Mouse (Mus musculus) forebrain, postnatal 0 days (tissue): ENCODE measurements around the gene Arid3b. TPM values are rescaled to one million over a fixed set of nuclear protein-coding genes. Genes with fewer than 3 reads are reported as not detected.

ENCODE experiments used
- ATAC-seq: fragments of 200-750 bp; cut with Nextera tagmentation; 2 replicates; pipeline ENCODE4 v1.8.0; 2017; ENCODE audit warnings: mild to moderate bottlenecking, moderate library complexity
- DNase-seq: peaks from one replicate; pipeline ENCODE4 v3.0.0-alpha.2; 2015
- H3K27ac ChIP-seq: fragments of 300-500 bp; sonication (generic); 2 replicates; pipeline ENCODE4 v1.5.1; 2014; ENCODE audit warnings: low read depth, mild to moderate bottlenecking, antibody characterized with exemption, low read length, moderate library complexity, mixed read lengths
- H3K27me3 ChIP-seq: fragments of 300-500 bp; sonication (generic); 2 replicates; pipeline ENCODE4 v1.6.1; 2014; ENCODE audit warnings: mild to moderate bottlenecking, low read length, mixed read lengths; ENCODE audit not compliant: insufficient read depth
- H3K36me3 ChIP-seq: fragments of 300-500 bp; sonication (generic); 2 replicates; pipeline ENCODE4 v1.6.1; 2014; ENCODE audit warnings: mild to moderate bottlenecking, moderate library complexity; ENCODE audit not compliant: insufficient read depth
- H3K4me1 ChIP-seq: fragments of 300-500 bp; sonication (generic); 2 replicates; pipeline ENCODE4 v1.6.1; 2014; ENCODE audit warnings: antibody characterized with exemption; ENCODE audit not compliant: insufficient read depth
- H3K4me2 ChIP-seq: fragments of 300-500 bp; sonication (generic); 2 replicates; pipeline ENCODE4 v1.6.1; 2014; ENCODE audit warnings: low read depth, mild to moderate bottlenecking, moderate library complexity
- H3K4me3 ChIP-seq: fragments of 300-500 bp; sonication (generic); 2 replicates; pipeline ENCODE4 v1.5.1; 2014; ENCODE audit warnings: low read depth, low read length, mixed read lengths
- H3K9ac ChIP-seq: fragments of 300-500 bp; sonication (generic); 2 replicates; pipeline ENCODE4 v1.6.1; 2014; ENCODE audit warnings: mild to moderate bottlenecking
- H3K9me3 ChIP-seq: fragments of 300-500 bp; sonication (generic); 2 replicates; pipeline ENCODE4 v1.6.1; 2016; ENCODE audit warnings: low read length
- CTCF ChIP-seq: sonication (generic); IDR thresholded peaks from 2 replicates; pipeline ENCODE4 v1.5.1; 2016; ENCODE audit warnings: antibody characterized with exemption, control low read depth, low read depth
- WGBS: fragments of 180-500 bp; shearing (Covaris S2); extraction: QIAGEN DNeasy Blood & Tissue Kit; methylation state at CpG from one replicate; pipeline ENCODE4 v1.1.7; 2014; 5-methylcytosine and 5-hydroxymethylcytosine counted together
- polyA plus RNA-seq: library from polyadenylated mRNA; unstranded; fragments of >200 nt; fragmentation: Nextera tagmentation; extraction: Ambion mirVana; gene quantifications from 2 replicates; pipeline ENCODE4 v1.2.1, GENCODE M21; 2015
- total RNA-seq: library from RNA; depleted of rRNA; stranded (reverse); fragments of >200 nt; gene quantifications from 2 replicates; pipeline ENCODE4 v1.2.3, GENCODE M21; 2014

Gene Arid3b
- total and polyA plus RNA-seq, 2 experiments from 2014 or later = 3.1 to 4.7 TPM

- 88% methylated on average over 2 of the region's 2 CpGs for WGBS
- no peak for TF ChIP-seq CTCF
- H3K4me3 ChIP-seq = no peak overlapping the region
- no peaks in the 10 kb centered on the region for H3K36me3 ChIP-seq
- no peak overlapping the region for H3K4me2 ChIP-seq
- H3K9me3 ChIP-seq = no peaks in the 10 kb centered on the region
- 0 out of 2 replicates have a peak, but pooled peaks cover 1% of the 10 kb centered on the region for H3K4me1 ChIP-seq
- H3K9ac ChIP-seq = no peak overlapping the region
- DNase-seq = no peak
- ATAC-seq = no peak
- no peaks in the 10 kb centered on the region for H3K27me3 ChIP-seq
- H3K27ac ChIP-seq = no peak overlapping the region
These were observed 19.9 kb upstream of the Arid3b start for GRCm38 (mm10) chr9:57856456-57856855.

GRCm38 (mm10) chr9:57854280-57854679, 17.7 kb upstream of the Arid3b start:
- no peaks in the 10 kb centered on the region for H3K36me3 ChIP-seq
- H3K4me2 ChIP-seq = no peak overlapping the region
- no peak overlapping the region for H3K9ac ChIP-seq
- no peak overlapping the region for H3K27ac ChIP-seq
- no peak for TF ChIP-seq CTCF
- no peaks in the 10 kb centered on the region for H3K9me3 ChIP-seq
- DNase-seq (no peak), ATAC-seq (no peak)
- H3K4me1 ChIP-seq = no peaks in the 10 kb centered on the region
- H3K27me3 ChIP-seq = no peaks in the 10 kb centered on the region
- no peak overlapping the region for H3K4me3 ChIP-seq

- Histone ChIP-seq H3K4me3 (no peak overlapping the region), H3K4me1 (0 out of 2 replicates have a peak, but pooled peaks cover 6% of the 10 kb centered on the region), H3K27me3 (no peaks in the 10 kb centered on the region), H3K4me2 (no peak overlapping the region), H3K9ac (no peak overlapping the region), H3K9me3 (no peaks in the 10 kb centered on the region), H3K27ac (no peak overlapping the region), H3K36me3 (no peaks in the 10 kb centered on the region)
- DNase-seq (no peak), ATAC-seq (no peak)
- WGBS = 90% methylated on average over 2 of the region's 2 CpGs
- no peak for TF ChIP-seq CTCF
These were observed 2.4 kb upstream of the Arid3b start for GRCm38 (mm10) chr9:57839032-57839431.

GRCm38 (mm10) chr9:57835841-57836514, 615 bp downstream of the Arid3b start:
- TF ChIP-seq CTCF = no peak
- H3K27me3 ChIP-seq = no peaks in the 10 kb centered on the region
- H3K9ac ChIP-seq = peak overlapping the region; percentile 67
- peak overlapping the region; percentile 61 for H3K4me2 ChIP-seq
- no peak for DNase-seq
- peak overlapping the region; percentile 80 for H3K4me3 ChIP-seq
- no peak for ATAC-seq
- H3K36me3 ChIP-seq = no peaks in the 10 kb centered on the region
- peak overlapping the region; percentile 51; the same call in 1 of the 2 replicates for H3K27ac ChIP-seq
- 1% methylated on average over 22 of the region's 22 CpGs for WGBS
- H3K4me1 ChIP-seq = peaks cover 17% of the 10 kb centered on the region; the same call in 1 of the 2 replicates
- no peaks in the 10 kb centered on the region for H3K9me3 ChIP-seq

- WGBS = 24% methylated on average over 11 of the region's 11 CpGs
- no peak overlapping the region for H3K9ac ChIP-seq
- no peak for DNase-seq
- no peak overlapping the region for H3K27ac ChIP-seq
- H3K9me3 ChIP-seq = no peaks in the 10 kb centered on the region
- no peaks in the 10 kb centered on the region for H3K27me3 ChIP-seq
- no peak overlapping the region for H3K4me3 ChIP-seq
- ATAC-seq = no peak
- no peaks in the 10 kb centered on the region for H3K36me3 ChIP-seq
- H3K4me1 ChIP-seq = peaks cover 23% of the 10 kb centered on the region
- 0 out of 2 replicates have a peak overlapping the region, but pooled peaks have one; percentile 4 for H3K4me2 ChIP-seq
- no peak for TF ChIP-seq CTCF
These were observed 1.8 kb downstream of the Arid3b start for GRCm38 (mm10) chr9:57834629-57835417.

GRCm38 (mm10) chr9:57833762-57834471, 2.7 kb downstream of the Arid3b start:
- DNase-seq = no peak
- H3K36me3 ChIP-seq = no peaks in the 10 kb centered on the region
- H3K9ac ChIP-seq = no peak overlapping the region
- H3K4me2 ChIP-seq = no peak overlapping the region
- no peak for TF ChIP-seq CTCF
- H3K4me3 ChIP-seq = no peak overlapping the region
- H3K4me1 ChIP-seq = peaks cover 23% of the 10 kb centered on the region
- 88% methylated on average over 9 of the region's 9 CpGs for WGBS
- H3K27ac ChIP-seq = no peak overlapping the region
- no peak for ATAC-seq
- H3K27me3 ChIP-seq = no peaks in the 10 kb centered on the region
- H3K9me3 ChIP-seq = no peaks in the 10 kb centered on the region
